Mouse (Mus musculus): Measurements from ENCODE around the gene Tmem151a.
"Not testable (repeated sequence)": the region's sequence is repeated elsewhere in the genome, so short reads cannot be mapped to it uniquely, and the experiment has no call there.

Gene Tmem151a

GRCm38 (mm10) chr19:5093481-5094242 lies 8.3 kb upstream of the Tmem151a start:
- DNase-seq: peak; percentile 55

- DNase-seq: no peak
Observed at GRCm38 (mm10) chr19:5092083-5092482, 6.8 kb upstream of the Tmem151a start.

GRCm38 (mm10) chr19:5089324-5089723 lies 4.0 kb upstream of the Tmem151a start:
- DNase-seq: peak; percentile 35

- peak; percentile 92 for DNase-seq
Observed at GRCm38 (mm10) chr19:5087884-5088728, 2.8 kb upstream of the Tmem151a start, which contains the start of gene Yif1a. Yif1a (plus strand) TSS chr19:5088538.

- not testable (repeated sequence) for DNase-seq
Observed at GRCm38 (mm10) chr19:5086533-5086932, 1.2 kb upstream of the Tmem151a start.

DNA sequence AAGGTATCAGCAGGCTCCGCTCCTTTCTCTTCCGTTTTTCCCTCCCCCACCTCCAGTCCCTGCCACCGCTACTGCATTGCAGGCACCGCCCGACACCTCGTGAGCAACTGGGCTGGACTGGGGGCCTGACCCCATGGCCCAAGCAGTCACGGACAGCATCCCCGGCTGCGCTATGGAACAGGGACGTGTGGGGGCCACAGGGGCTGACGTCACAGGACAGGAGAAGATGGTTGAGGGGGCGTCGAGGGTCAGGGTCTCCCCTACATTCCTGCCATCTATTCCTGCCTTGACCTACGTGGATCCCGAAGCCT lies 542 bp downstream of the Tmem151a start:
- DNase-seq: no peak

DNA sequence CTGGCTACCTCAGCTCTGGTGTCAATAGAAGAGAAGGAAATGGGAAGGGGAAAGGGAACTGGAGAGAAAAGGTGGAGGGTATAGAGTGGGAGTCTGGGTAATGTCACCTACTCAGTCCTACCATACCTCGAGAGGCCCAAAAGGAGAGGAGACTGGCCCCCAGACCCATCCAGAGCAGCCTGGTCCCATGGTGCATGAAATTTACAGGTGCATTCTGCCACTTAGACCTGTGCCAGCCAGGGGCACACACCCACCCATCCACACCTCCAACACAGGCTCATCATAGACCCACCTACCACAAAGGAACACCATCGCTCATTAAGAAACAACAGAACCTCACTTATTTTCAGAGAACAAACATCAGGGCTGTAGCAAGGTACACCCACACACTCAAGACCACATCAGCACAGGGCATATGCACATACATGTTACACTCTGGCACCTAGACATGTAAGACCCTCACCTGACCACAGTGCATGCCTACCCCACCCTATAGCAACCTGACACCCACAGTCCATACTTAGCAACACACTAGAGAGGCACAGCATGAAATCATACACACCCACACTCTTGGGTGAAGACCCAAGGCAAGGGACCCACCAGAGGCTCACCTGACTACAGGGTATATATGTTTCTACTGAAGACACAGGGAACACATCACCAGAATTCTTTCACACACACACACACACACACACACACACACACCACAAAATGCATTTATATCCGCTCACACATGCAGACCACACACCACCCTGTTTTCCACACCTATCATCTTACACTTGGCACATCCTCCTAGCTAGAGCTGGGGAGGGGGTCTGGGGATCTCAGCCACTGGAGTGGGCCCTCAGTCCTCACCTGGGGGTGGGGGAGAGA lies 1.1 kb downstream of the Tmem151a start:
- no peak for DNase-seq

GRCm38 (mm10) chr19:5082596-5082995 lies 2.7 kb downstream of the Tmem151a start:
- DNase-seq: no peak

DNA sequence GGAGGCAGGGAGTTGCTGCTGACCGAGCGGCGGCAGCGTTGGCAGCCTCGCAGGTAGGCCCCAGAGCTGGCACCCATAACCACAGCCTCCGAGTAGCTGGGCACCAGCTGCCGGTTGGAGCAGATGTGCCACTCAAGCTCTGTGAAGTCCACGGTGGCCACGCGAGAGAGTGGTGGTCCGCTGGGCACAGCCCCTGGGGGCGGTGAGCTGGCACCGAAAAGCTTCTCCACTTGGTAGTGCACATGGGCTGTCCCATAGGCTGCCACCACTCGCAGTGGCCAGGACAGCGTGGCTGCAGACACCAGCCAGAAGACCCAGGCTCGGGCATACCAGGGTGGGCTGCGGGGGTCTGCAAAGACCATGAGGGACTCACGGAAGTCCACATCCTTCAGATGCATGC lies 3.3 kb downstream of the Tmem151a start:
- no peak for DNase-seq

GRCm38 (mm10) chr19:5079279-5079678 lies 6.1 kb downstream of the Tmem151a start:
- DNase-seq: no peak

GRCm38 (mm10) chr19:5073518-5073917 lies 11.8 kb downstream of the Tmem151a start:
- DNase-seq: no peak

DNA sequence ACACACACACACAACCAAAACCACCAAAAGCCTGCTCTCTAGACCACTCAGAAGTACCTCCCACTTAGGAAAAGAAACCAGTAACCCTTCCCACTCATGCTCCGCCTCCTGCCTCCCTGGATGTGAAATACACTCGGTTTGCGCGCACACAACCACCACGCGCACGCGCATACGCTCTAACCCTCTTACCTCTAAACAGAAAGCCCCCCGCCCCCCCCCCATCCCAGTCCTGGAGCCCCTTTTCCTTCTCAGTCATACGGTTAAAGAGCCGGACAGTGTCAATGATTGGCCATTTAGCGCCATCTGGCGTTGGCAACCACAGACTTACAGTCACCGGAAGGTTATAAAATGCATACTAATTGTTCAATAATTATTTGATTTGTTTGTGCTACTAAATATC lies 12.3 kb downstream of the Tmem151a start:
- no peak for DNase-seq

DNA sequence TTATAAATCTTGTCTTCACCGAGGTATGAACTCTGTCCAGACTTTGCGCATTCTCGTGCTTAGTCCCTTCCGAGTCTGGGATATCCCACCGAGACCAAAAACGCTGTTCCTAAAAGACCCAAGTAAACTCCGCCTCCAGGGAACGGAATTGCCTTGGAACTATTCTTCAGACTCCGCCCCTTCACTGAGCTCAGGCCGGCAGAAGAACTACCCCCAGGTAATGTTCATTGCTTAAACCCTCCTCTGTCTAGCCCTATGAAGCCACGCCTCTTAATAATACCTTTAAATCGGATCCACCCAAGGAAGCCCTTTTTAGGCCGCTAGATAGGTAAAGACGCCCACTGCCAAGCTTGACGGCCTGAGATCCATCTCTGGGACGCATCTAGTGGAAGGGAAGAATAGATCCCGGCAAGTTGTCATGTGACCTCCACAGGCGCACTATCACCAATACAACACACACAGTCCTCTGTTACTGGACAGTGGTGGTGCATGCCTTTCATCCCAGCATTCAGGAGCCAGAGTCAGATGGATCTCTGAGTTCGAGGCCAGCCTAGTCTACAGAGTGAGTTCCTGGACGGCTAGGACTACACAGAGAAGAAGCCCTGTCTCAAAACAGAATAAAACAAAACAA lies 12.8 kb downstream of the Tmem151a start:
- no peak for DNase-seq

DNA sequence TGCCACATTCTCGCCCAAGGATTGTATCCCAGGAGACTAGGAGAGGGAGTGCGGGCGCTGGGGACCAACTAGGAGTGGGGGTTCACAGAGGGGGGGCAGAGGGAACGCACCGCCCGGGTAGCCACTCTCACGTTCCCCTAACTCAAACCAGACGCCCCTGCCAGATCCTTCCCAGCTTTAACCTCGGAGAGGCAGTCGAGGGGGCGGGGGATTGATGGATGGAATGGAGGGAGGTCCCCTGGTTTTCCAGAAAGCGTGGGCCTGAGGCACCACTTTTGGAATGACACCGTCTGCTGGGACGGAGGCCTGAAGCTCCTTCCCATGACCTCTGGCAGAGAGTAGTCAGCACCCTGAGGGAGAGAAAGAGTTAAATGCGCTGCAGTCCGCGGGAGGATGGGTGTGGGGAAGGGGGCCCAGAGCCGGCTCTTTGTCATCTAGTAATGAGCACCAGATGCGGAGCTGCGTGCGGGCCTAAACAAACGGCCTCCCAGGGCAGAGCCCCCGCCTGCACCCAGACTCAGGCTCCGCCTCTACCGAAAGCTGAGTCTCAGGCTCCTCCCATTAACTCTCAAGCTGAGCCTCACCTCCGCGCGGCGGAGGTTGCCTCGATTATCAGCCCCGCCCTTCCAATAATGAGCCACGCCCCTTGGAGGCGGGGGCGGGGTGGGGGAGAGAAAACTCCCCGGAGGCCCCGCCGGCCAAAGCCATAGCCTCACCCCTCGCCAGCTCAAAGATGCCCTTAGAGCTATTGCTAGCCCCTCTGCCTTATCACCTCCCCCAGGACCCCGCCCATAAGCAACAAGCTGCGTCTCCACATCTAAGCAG lies 13.6 kb downstream of the Tmem151a start:
- peak; percentile 41 for DNase-seq

DNA sequence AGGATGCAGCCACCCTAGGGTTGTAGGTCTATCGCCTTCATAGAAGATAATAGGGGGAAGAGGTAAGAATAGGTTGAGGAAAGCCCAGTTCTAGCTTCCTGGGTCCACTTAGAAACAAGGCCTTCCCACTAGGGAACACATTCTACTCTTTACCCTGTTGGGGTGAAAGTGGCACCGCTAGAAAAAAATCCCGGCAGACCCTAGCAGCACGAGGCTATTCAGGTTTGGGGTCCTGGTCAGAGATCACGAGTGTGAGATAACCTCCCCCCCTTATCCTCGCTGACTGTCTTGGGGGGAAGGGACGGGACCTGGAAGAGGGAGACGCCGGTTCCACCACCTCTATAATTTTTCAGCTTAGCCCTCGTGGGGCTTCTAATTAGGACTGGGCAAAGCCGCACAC lies 14.3 kb downstream of the Tmem151a start:
- DNase-seq: no peak

- DNase-seq: no peak
Observed at GRCm38 (mm10) chr19:5069978-5070377, 15.4 kb downstream of the Tmem151a start.

DNA sequence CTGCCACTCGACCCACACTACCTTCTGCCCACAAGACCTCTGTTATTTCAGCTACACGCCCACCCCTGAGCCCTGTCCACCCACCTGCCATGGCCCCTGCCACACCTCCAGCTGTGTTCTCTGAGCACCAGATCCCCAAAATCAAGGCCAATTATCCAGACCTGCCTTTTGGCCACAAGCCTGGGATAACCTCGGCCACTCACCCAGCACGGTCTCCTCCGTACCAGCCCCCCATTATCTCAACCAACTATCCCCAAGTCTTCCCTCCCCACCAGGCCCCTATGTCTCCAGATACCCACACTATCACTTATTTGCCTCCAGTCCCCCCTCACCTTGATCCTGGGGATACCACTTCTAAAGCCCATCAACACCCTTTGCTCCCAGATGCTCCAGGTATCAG lies 15.8 kb downstream of the Tmem151a start:
- DNase-seq: no peak

GRCm38 (mm10) chr19:5068570-5069234 lies 16.6 kb downstream of the Tmem151a start:
- DNase-seq: peak; percentile 31

DNA sequence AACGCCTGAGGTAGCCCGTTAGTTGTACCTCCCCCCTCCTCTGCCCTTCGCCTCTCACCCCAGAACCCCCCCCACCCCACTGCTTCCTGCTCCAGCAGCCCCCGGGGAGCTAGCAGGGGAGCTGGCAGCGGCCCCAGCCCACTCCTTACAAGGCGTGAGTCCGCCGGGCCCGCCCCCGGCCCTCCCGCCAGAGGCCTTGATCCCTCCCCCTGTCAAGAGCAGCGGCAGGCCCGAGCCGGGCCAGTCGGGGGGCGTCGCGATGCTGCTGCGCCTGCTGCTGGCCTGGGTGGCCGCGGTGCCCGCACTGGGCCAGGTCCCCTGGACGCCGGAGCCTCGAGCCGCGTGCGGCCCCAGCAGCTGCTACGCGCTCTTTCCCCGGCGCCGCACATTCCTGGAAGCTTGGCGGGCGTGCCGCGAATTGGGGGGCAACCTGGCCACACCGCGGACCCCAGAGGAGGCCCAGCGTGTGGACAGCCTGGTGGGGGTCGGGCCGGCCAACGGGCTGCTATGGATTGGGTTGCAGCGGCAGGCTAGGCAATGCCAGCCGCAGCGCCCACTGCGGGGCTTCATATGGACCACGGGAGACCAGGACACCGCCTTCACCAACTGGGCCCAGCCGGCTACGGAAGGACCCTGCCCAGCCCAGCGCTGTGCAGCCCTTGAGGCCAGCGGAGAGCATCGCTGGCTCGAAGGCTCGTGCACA lies 17.3 kb downstream of the Tmem151a start, which contains the start of gene Cd248:
Cd248 (plus strand) TSS at position 212 of the 703 bp plus-strand sequence.
- no peak for DNase-seq

- no peak for DNase-seq
Observed at GRCm38 (mm10) chr19:5067040-5067799, 18.1 kb downstream of the Tmem151a start.

Data from cerebellum, adult 8-10 months (tissue).